Mouse (Mus musculus) left cerebral cortex, adult 2 months (tissue): ENCODE measurements at regions not wholly inside any gene's neighbourhood (a gene's known extent, or its start where the extent isn't known, plus 50 kb on each side); places are given as distances from the start of the nearest gene placed in this dataset.

Source experiments
- DNase-seq, 2 experiments: peaks; one replicate each; pipeline ENCODE4 v3.0.0; 2021 to 2022; ENCODE audit warnings: low spot score in 2 of 2, mixed read lengths in 1 of 2; ENCODE audit errors: extremely low spot score in 1 of 2
- H3K27ac ChIP-seq: fragments of 200-600 bp; 2 replicates; pipeline ENCODE4 v1.8.1; 2022
- H3K4me3 ChIP-seq: fragments of 200-600 bp; 2 replicates; pipeline ENCODE4 v1.8.1; 2022
- CTCF ChIP-seq: fragments of 200-600 bp; IDR thresholded peaks from 2 replicates; pipeline ENCODE4 v1.8.1; 2022; ENCODE audit warnings: antibody characterized with exemption, mild to moderate bottlenecking, moderate library complexity
- intact Hi-C: fragments of 180-260 bp; cut with DNase I; formaldehyde crosslinking; loops from one replicate; pipeline ENCODE4 v1.15.1; 2025

GRCm38 (mm10) chr13:52046020-52046419 is 199.5 kb downstream of the Gadd45g start:
- H3K27ac ChIP-seq = no peak overlapping the region
- DNase-seq = no peak
- intact Hi-C loops = no loop called here
- TF ChIP-seq CTCF = no peak
- no peak overlapping the region for H3K4me3 ChIP-seq

- no peak for TF ChIP-seq CTCF
- H3K27ac ChIP-seq = no peak overlapping the region
- DNase-seq = no peak
- no peak overlapping the region for H3K4me3 ChIP-seq
- intact Hi-C loops = no loop called here
Measured at GRCm38 (mm10) chr13:52046700-52047099, 200.2 kb downstream of the Gadd45g start.

DNA sequence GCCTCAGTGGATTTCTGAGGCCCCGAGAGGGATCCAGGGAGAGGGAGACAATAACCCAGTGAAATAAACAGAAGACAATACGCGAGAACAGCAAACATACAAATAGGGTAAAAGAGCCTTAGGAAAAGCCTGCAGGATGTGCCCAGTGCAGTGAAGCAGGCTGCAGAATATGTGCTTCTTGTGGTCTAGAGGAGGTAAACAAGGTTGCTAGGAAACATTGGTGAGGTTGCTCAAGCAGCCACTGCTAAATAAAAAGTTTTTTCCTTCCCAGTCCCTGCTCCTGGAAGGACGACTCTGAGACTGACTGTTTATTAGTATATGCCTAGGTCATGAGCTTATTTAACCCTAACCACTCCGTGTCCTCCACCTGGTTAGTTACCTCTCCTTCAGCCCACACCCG is 201.5 kb downstream of the Gadd45g start:
- no peak for TF ChIP-seq CTCF
- peak overlapping the region; percentile 1; the same call in 1 of the 2 replicates for H3K27ac ChIP-seq
- H3K4me3 ChIP-seq = no peak overlapping the region
- intact Hi-C loops = no loop called here
- DNase-seq = no peak

DNA sequence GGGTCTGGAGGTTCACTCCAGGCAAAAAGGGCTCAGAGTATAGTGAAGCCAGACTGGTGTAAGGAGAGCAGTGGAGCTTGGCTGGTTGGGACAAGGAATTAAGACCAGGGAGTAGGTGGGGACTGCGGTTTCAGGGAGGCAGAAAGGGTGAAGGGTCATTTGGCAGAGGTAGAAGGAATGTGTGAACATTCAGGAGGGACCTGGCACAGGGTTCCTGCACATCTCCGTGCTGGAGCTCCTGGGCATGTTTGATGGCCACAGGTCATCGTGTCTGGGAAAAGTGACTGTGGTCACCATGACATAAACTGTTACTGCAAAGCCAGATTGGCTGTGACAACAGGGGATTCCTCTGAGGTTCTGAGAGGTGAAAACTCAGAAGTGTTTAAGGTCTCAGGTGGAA is 202.3 kb downstream of the Gadd45g start:
- H3K27ac ChIP-seq = no peak overlapping the region
- intact Hi-C loops = no loop called here

DNA sequence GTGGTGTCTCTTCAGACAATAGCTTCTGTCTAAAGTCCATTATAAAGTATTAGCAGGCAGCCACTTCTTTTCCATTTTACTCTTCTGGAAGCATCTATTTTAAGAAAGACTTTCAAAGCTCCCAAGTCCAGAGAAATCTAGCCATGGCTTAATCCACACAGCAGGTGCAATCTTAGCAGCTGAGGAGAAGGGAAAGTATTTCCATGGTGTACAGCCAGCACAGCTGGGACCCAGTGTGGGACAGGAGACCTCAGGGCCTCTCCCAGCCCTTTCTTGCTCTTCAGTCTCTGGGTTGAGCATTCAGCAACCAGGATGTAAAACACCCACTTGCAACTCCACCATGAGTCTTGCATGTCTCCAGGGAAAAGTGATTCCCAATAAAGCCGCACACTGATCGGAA is 202.8 kb downstream of the Gadd45g start:
- H3K4me3 ChIP-seq = no peak overlapping the region
- DNase-seq = no peak
- no peak overlapping the region for H3K27ac ChIP-seq
- no peak for TF ChIP-seq CTCF
- intact Hi-C loops = no loop called here

More for the DNA sequence above, 202.3 kb downstream of the Gadd45g start:
- no peak for DNase-seq
- H3K4me3 ChIP-seq = no peak overlapping the region
- no peak for TF ChIP-seq CTCF

GRCm38 (mm10) chr13:52055741-52056140 is 209.3 kb downstream of the Gadd45g start:
- TF ChIP-seq CTCF = no peak
- no peak overlapping the region for H3K4me3 ChIP-seq
- no peak for DNase-seq
- intact Hi-C loops = no loop called here
- H3K27ac ChIP-seq = no peak overlapping the region

- intact Hi-C loops = no loop called here
- TF ChIP-seq CTCF = no peak
- no peak overlapping the region for H3K4me3 ChIP-seq
- H3K27ac ChIP-seq = no peak overlapping the region
- no peak for DNase-seq
Measured at GRCm38 (mm10) chr13:52057456-52057855, 211.0 kb downstream of the Gadd45g start.

GRCm38 (mm10) chr13:52059756-52060417 is 213.4 kb downstream of the Gadd45g start:
- intact Hi-C loops = no loop called here

GRCm38 (mm10) chr13:52060418-52060870 is 214.0 kb downstream of the Gadd45g start:
- no peak overlapping the region for H3K4me3 ChIP-seq
- intact Hi-C loops = no loop called here
- no peak overlapping the region for H3K27ac ChIP-seq
- no peak for TF ChIP-seq CTCF
- DNase-seq = no peak

More at GRCm38 (mm10) chr13:52059756-52060417, 213.4 kb downstream of the Gadd45g start:
- TF ChIP-seq CTCF = no peak
- H3K4me3 ChIP-seq = no peak overlapping the region
- no peak for DNase-seq
- no peak overlapping the region for H3K27ac ChIP-seq

- no peak for TF ChIP-seq CTCF
- no peak overlapping the region for H3K27ac ChIP-seq
Measured at GRCm38 (mm10) chr13:52061454-52061853, 215.0 kb downstream of the Gadd45g start.

DNA sequence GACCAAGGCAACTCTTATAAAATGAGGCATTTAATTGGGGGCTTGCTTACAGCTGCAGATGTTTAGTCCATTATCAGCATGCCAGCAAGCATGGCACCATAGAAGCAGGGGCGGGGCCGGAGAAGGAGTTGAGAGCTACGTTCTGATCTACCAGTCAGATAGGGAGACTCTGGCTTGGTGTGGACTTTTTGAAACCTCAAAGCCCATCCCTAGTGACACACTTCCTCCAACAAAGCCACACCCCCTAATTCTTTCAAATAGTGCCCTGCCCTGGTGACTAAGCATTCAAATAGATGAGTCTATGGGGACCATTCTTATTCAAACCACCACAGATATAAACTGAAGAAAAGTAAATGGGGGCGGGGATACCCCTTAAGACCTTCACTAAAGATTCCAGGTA is 215.4 kb downstream of the Gadd45g start:
- Histone ChIP-seq H3K27ac (no peak overlapping the region), H3K4me3 (no peak overlapping the region)
- TF ChIP-seq CTCF = no peak
- no peak for DNase-seq
- intact Hi-C loops = no loop called here

More at GRCm38 (mm10) chr13:52061454-52061853, 215.0 kb downstream of the Gadd45g start:
- no peak overlapping the region for H3K4me3 ChIP-seq
- intact Hi-C loops = no loop called here
- DNase-seq = no peak

DNA sequence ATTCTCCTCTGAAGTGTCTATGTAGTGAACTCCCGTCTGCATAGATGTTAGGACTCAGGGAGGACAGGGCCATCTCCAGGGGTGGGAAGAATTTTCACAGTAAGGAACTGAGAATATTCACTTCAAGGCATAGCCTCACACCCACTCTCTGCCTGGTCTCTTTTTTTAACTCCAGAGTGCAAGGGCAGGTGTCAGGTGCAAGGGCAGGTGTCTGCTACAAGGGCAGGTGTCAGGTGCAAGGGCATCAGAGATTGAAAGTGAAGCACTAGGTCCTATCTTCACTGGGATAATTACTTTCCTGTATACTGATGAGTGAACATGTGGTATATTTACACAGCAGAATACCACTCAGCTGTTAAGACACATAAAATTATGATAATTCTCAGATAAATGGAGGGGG is 216.1 kb downstream of the Gadd45g start:
- intact Hi-C loops = no loop called here
- no peak overlapping the region for H3K4me3 ChIP-seq

DNA sequence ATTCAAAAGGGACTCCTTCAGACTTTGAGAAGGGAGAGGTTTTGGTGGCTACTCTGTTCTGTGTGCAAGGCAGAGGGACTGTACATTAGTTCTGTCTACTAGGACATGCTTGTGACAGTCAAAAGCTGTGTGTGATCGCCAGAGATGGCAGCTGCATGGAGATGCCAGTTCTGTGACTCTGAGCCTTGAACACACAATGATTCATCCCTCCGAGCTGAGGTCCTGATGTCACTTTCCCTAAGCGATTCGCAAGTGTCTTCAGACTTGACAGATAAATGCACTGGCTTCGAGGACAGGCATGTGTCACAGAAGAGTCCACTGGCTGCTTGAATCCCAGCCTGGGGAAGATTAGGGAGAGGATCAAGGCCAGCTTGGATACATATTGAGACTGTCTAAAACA is 218.8 kb downstream of the Gadd45g start:
- intact Hi-C loops = no loop called here
- TF ChIP-seq CTCF = no peak
- no peak overlapping the region for H3K27ac ChIP-seq
- DNase-seq = no peak
- no peak overlapping the region for H3K4me3 ChIP-seq

More for the DNA sequence above, 216.1 kb downstream of the Gadd45g start:
- no peak overlapping the region for H3K27ac ChIP-seq
- no peak for TF ChIP-seq CTCF
- DNase-seq = no peak
